Mouse (Mus musculus) liver, embryonic 14.5 days (tissue): ENCODE data around the gene Gmds.

Experiments
- CTCF ChIP-seq: IDR thresholded peaks from 2 replicates; pipeline ENCODE4 v1.5.1; 2016; ENCODE audit warnings: antibody characterized with exemption, low read depth, control low read depth
- EP300 ChIP-seq: IDR thresholded peaks from 2 replicates; pipeline ENCODE4 v1.6.1; 2016; ENCODE audit warnings: antibody characterized with exemption, low read depth

DNA sequence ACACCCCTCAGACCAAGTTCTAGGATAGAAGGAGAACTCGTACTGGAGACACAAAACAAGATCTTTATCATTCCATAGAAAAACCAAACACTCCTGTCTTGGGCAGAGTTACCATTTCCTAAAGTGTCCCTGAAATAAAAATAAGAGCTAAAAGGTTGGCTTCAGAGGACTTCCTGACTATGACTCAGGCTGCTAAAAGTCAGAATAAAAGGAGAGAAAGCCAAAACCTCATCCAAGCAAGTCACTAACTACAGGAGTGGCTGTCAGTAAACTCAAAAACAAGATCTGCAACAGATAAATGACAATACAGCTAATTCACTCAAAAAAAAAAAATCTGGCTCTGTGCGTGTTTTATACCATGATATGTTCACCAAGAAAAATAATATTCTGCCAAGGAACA lies 69.3 kb downstream of the Gmds start:
- TF ChIP-seq CTCF (no peak), EP300 (no peak)
